Mouse (Mus musculus) hindbrain, embryonic 16.5 days (tissue): ENCODE results near the gene Asf1b. TPM values are rescaled to one million over a fixed set of nuclear protein-coding genes. Genes with fewer than 3 reads are reported as not detected.
A peak's percentile ranks its signal among the peaks of the same experiment; 100 is the strongest.
"Not testable (repeated sequence)": the region's sequence is repeated elsewhere in the genome, so short reads cannot be mapped to it uniquely, and the experiment has no call there.

ENCODE experiments used
- ATAC-seq: fragments of 200-750 bp; cut with Nextera tagmentation; 2 replicates; pipeline ENCODE4 v1.8.0; 2017; ENCODE audit warnings: moderate TSS enrichment, moderate library complexity
- H3K27ac ChIP-seq: fragments of 300-500 bp; sonication (generic); 2 replicates; pipeline ENCODE4 v1.5.1; 2014; ENCODE audit warnings: low read depth, mild to moderate bottlenecking, control low read depth, low read length, moderate library complexity
- H3K27me3 ChIP-seq: fragments of 300-500 bp; sonication (generic); replicated peaks from 2 replicates; pipeline ENCODE4 v1.6.1; 2014; ENCODE audit warnings: low read length; ENCODE audit not compliant: control insufficient read depth, insufficient read depth
- H3K36me3 ChIP-seq: fragments of 300-500 bp; sonication (generic); 2 replicates; pipeline ENCODE4 v1.6.1; 2014; ENCODE audit warnings: mild to moderate bottlenecking, low read length, moderate library complexity, mixed read lengths; ENCODE audit not compliant: control insufficient read depth, insufficient read depth
- H3K4me1 ChIP-seq: fragments of 300-500 bp; sonication (generic); 2 replicates; pipeline ENCODE4 v1.6.1; 2014; ENCODE audit warnings: low read depth, low read length; ENCODE audit not compliant: control insufficient read depth, insufficient read depth
- H3K4me2 ChIP-seq: fragments of 300-500 bp; sonication (generic); 2 replicates; pipeline ENCODE4 v1.6.1; 2014; ENCODE audit warnings: mild to moderate bottlenecking, low read length, control low read depth, moderate library complexity
- H3K4me3 ChIP-seq: fragments of 300-500 bp; sonication (generic); 2 replicates; pipeline ENCODE4 v1.5.1; 2014; ENCODE audit warnings: mild to moderate bottlenecking, low read length, control low read depth, moderate library complexity
- H3K9ac ChIP-seq: fragments of 300-500 bp; sonication (generic); 2 replicates; pipeline ENCODE4 v1.6.1; 2014; ENCODE audit warnings: low read depth, mild to moderate bottlenecking, control low read depth, low read length, moderate library complexity
- H3K9me3 ChIP-seq: fragments of 300-500 bp; sonication (generic); 2 replicates; pipeline ENCODE4 v1.6.1; 2014; ENCODE audit warnings: mild to moderate bottlenecking, low read length, moderate library complexity; ENCODE audit not compliant: control insufficient read depth
- WGBS: fragments of 180-500 bp; shearing (Covaris S2); extraction: QIAGEN DNeasy Blood & Tissue Kit; methylation state at CpG from one replicate; pipeline ENCODE4 v1.1.7; 2014; 5-methylcytosine and 5-hydroxymethylcytosine counted together
- polyA plus RNA-seq: library from polyadenylated mRNA; unstranded; fragments of >200 nt; fragmentation: Nextera tagmentation; extraction: Ambion mirVana; gene quantifications from 2 replicates; pipeline ENCODE4 v1.2.1, GENCODE M21; 2015

Gene Asf1b
- polyA plus RNA-seq, 1 experiment from 2014 or later: 9.8 TPM

DNA sequence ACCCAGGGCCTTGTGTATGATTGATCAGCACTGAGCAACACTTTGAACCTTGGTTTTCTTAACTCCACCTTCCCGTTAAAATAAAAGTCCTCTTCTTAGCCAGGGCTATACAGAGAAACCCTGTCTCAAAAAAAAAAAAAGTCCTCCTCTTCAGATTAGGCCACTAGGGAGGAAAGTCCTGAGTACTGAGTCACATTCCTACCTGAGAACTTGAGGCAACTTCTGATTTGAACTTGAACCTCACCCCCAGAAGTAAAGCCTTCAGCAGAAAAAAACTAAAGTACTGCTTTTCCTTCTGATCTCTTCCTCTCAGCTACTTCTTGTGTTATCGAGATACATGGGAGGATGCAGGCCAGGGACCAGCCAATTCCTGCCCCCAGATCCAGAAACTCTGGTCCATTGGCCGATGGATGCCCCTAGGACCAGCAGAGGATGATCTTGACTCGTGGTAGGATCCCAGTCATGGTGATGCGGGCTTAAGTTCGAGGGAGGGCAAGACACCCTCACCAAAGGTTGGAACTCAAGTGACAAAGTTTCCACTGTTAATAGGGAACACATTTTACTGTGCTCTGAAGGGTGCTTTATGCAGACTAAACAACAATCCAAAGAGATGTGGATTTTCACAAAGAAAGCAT, 48.4 kb downstream of the Asf1b start:
- Histone ChIP-seq H3K36me3 (no peaks in the 10 kb centered on the region; the same call in 1 of the 2 replicates), H3K9ac (peak overlapping the region; percentile 76), H3K27ac (no peak overlapping the region), H3K9me3 (no peaks in the 10 kb centered on the region), H3K27me3 (no peaks in the 10 kb centered on the region; the same call in 1 of the 2 replicates), H3K4me3 (peak overlapping the region; percentile 56), H3K4me2 (peak overlapping the region; percentile 83), H3K4me1 (peaks cover 26% of the 10 kb centered on the region)
- WGBS: 77% methylated on average over 6 of the region's 6 CpGs
- no peak for ATAC-seq

DNA sequence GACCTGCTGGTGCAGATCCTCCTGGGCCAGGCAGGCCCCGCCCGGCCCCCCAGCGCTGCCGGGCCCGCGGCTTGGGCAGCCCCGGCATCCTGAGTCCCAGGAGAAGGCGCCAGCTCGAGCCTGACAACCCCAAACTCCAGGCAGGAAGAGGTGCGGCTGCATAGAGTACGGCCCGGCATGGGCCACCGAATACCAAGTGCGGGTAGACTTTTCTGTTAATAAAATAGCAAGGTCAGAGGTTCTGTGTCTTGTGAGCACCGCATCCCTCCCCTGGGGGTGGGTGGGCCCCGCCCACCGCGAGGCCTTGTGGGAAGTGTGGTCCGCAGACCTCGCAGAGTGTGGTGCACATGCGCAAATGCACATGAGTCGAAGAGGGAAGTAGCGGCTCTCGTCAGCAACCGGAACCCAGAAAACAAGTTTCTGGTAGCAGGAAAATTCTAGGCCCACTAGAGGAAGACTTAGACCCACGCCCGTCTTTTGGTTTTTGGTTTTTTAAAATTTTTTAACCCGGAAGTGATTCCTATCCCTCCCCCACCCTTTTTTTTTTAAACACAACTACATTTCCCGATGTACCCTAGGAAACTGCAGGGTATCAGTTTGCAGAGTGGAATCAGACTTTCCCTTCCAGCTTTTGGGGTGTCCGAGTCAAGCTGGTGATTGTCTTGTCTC, 49.4 kb downstream of the Asf1b start:
- under 1% methylated on average over 30 of the region's 30 CpGs for WGBS
- no peaks in the 10 kb centered on the region; the same call in 1 of the 2 replicates for H3K36me3 ChIP-seq
- H3K27ac ChIP-seq: peak overlapping the region; percentile 52; the same call in 1 of the 2 replicates
- no peaks in the 10 kb centered on the region; the same call in 1 of the 2 replicates for H3K27me3 ChIP-seq
- peak overlapping the region; percentile 76 for H3K9ac ChIP-seq
- no peaks in the 10 kb centered on the region for H3K9me3 ChIP-seq
- peak overlapping the region; percentile 83 for H3K4me2 ChIP-seq
- ATAC-seq: peak; percentile 84
- H3K4me1 ChIP-seq: peaks cover 16% of the 10 kb centered on the region
- peak overlapping the region; percentile 56 for H3K4me3 ChIP-seq

DNA sequence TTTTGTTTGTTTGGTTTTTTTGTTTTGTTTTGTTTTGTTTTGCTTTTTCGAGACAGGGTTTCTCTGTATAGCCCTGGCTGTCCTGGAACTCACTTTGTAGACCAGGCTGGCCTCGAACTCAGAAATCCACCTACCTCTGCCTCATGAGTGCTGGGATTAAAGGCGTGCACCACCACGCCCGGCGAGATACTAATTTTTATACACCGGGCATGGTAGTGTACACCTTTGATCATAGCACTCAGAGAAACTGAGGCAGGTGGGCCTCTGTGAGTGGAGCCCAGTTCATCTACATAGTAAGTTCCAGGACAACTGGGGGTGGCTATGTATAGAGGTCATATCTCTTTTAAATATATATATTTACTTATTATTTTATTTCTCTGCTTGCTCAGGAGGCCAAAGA, 50.2 kb downstream of the Asf1b start:
- H3K9me3 ChIP-seq, H3K36me3 ChIP-seq, ATAC-seq, H3K27ac ChIP-seq, H3K4me2 ChIP-seq, H3K9ac ChIP-seq, H3K4me3 ChIP-seq, H3K27me3 ChIP-seq: not testable (repeated sequence)
- WGBS: 96% methylated on average over 7 of the region's 7 CpGs
- peaks cover 18% of the 10 kb centered on the region for H3K4me1 ChIP-seq

DNA sequence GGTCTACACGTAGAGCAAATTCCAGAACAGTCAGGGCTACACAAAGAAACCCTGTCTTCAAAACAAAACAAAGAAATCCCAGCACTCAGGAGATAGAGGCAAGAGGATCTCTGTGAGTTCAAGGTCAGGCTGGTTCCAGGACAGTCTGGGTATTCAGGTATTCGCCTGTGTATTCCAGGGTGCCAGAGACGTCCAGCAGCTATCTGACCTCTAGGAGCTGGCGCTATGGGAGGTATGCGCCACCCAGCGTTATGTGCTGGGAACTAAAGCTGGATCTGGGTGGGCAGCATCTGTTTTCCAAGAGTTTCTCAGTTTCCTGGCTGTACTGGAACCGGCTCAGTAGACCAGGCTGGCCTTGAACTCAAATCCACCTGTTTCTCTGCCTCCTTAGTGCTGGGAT, 53.1 kb downstream of the Asf1b start:
- Histone ChIP-seq H3K4me2 (no peak overlapping the region), H3K4me1 (peaks cover 34% of the 10 kb centered on the region), H3K9ac (no peak overlapping the region), H3K9me3 (no peaks in the 10 kb centered on the region), H3K36me3 (no peaks in the 10 kb centered on the region), H3K4me3 (no peak overlapping the region), H3K27ac (no peak overlapping the region), H3K27me3 (peaks cover 24% of the 10 kb centered on the region)
- 23% methylated on average over 7 of the region's 7 CpGs for WGBS
- ATAC-seq: no peak

DNA sequence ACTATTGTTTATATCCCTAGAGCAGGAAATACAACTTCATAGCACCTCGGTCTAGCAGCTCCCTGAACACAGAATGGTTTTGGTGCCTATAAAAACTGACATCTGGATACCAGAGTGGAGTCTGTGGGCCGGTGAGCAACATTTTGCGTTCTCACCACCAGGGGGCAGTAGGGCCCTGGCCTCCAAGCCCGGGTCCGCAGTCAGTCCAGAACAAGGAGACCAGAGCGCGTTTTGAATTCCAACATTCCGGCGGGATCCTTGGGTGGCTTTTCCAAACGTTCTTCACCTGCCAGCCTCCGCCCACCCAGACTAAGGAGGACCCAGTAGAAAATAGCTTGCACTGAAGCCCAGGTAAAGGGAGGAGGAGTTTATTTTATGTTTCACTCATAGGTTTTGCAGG, 54.6 kb downstream of the Asf1b start:
- Histone ChIP-seq H3K4me3 (no peak overlapping the region), H3K27ac (no peak overlapping the region), H3K36me3 (no peaks in the 10 kb centered on the region), H3K4me1 (peaks cover 25% of the 10 kb centered on the region), H3K9me3 (no peaks in the 10 kb centered on the region), H3K9ac (no peak overlapping the region), H3K27me3 (peaks cover 27% of the 10 kb centered on the region), H3K4me2 (no peak overlapping the region; the same call in 1 of the 2 replicates)
- WGBS: 2% methylated on average over 11 of the region's 11 CpGs
- peak; percentile 35; the same call in 1 of the 2 replicates for ATAC-seq

DNA sequence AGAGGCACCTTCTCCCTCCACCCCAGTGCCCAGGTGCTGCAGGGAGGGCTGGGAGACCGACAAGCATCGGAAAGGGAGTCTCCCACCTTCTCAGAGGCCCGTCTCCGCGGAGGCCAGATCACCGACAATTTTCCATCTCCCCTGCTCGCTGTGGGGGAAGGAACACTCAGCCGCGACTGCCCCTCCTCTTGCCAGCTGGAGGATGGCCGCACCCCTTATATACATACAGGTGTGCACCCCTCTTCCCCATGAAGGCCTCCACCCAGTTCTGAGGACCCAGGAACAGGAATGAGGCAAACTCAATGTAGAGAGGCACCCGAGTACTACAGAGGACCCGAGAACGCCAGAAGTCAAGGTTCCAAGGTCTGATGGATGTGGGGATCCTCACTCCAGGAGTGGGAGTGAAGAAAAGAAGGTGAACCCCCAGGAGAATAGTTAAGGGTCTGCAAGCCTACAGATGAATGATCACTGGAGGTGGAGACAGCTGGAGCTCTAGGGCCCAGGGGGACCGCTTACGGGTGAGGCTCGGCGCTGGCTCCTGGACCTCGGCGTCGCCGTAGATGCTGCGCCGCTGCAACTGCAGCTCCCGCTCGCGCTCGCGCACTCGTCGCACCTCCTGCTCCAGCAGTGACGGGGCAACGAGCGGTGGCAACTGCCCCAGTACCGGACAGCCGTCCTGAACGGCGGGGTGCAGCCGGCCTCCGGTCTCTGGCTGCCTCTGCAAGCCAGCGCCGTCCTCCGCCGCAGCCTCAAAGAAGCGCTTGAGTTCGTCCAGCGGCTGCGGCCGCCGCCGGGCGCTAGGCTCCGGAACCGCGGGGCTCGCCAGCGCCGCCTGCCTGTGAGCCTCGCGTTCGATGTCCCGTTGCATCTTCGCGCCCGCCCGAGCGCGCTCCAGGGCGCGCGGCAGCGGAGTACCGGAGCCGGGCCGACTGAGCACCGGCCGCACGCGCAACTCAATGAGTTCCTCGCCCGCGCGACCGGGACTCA, 55.6 kb downstream of the Asf1b start:
- peaks cover 22% of the 10 kb centered on the region for H3K4me1 ChIP-seq
- 2% methylated on average over 61 of the region's 83 CpGs for WGBS
- H3K36me3 ChIP-seq: no peaks in the 10 kb centered on the region
- peak; percentile 71 for ATAC-seq
- no peaks in the 10 kb centered on the region for H3K9me3 ChIP-seq
- H3K27ac ChIP-seq: no peak overlapping the region
- H3K9ac ChIP-seq: peak overlapping the region; percentile 73
- peak overlapping the region; percentile 100 for H3K4me2 ChIP-seq
- peaks cover 27% of the 10 kb centered on the region for H3K27me3 ChIP-seq
- H3K4me3 ChIP-seq: peak overlapping the region; percentile 66

DNA sequence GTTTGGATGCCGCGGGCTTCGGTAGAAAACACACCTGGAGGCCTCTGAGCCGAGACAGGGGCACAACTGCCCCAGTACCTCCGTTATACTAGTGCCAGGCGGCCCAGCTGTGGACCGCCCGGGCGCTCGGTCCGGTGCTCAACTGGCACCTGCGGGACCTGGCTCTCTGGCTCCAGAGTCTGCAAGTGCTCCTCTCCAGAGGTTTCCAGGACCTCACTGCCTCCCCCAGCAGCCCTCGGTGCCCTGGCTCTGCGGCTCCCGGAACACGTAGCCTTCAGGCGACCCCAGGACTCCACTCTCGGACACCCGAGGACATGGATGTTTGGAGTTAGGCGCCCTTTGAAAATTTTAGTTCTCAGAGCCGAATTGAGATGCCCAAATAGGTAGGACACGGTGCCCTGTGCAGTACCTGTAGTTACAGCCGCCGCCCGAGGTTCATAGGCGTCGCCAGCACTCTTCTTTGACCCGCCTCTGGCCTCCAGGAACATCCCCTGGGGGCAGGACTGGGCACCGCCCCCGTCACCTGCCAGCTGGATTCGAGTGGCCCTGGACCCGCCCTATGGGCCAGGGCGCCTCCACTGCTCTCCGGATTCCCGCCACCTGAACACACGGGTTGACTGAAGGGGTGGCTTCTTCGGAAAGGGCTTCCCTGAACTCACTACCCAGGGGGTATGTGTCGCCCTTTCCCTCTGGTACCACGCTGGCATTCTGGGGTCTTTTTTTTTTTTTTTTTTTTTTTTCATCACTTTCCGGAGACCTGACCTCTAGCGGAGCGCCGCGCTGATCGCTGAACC, 56.6 kb downstream of the Asf1b start, which contains the start of gene 2210011C24Rik:
Gene 2210011C24Rik (minus strand): TSS at position 467 of the 794 bp plus-strand sequence.
- ATAC-seq: peak; percentile 12; the same call in 1 of the 2 replicates

DNA sequence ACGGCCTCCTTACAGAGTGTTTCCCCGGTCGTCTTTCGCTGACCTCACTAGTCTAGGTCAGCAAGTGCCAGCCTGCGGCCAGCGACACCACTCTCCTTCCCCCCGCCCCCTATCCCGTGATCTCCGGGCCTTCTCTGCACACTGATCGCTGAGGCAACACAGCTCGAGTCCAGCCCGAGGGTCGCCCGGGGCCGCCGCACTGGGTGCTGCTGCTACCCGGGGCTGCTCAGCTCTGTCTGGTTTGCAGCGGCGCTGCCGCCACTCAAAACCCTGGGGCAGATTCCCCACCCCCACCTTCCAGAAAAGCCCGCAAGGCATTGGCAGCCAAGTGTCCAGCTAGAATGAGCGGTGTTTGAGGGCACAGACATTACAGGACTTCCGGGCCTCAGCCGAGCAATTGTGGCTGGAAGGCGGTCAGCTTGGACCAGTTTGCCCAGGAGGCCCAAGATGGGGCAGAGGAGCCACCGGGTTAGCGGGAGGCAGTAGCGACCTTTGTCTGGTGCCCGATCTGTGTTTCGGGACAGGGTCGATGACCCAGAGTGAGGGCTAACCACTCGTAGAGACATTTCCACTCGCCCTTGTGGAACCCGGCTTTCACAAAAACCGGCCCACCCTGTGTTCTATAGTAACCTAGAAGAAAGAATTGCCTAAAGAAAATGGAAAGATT, 57.3 kb downstream of the Asf1b start:
- peaks cover 27% of the 10 kb centered on the region for H3K27me3 ChIP-seq
- peaks cover 22% of the 10 kb centered on the region for H3K4me1 ChIP-seq
- H3K27ac ChIP-seq: no peak overlapping the region
- H3K4me3 ChIP-seq: peak overlapping the region; percentile 66
- H3K9ac ChIP-seq: peak overlapping the region; percentile 50
- peak overlapping the region; percentile 100 for H3K4me2 ChIP-seq
- 7% methylated on average over 35 of the region's 35 CpGs for WGBS
- H3K9me3 ChIP-seq: no peaks in the 10 kb centered on the region
- H3K36me3 ChIP-seq: no peaks in the 10 kb centered on the region
- no peak; the same call in 1 of the 2 replicates for ATAC-seq

More for the DNA sequence above, 56.6 kb downstream of the Asf1b start, which contains the start of gene 2210011C24Rik:
- peaks cover 22% of the 10 kb centered on the region for H3K4me1 ChIP-seq
- peak within 1 kb of the TSS; percentile 66 for H3K4me3 ChIP-seq
- under 1% methylated on average over 45 of the region's 45 CpGs for WGBS
- no peaks in the 10 kb centered on the region for H3K36me3 ChIP-seq
- no peak within 1 kb of the TSS for H3K27ac ChIP-seq
- H3K9ac ChIP-seq: peak within 1 kb of the TSS; percentile 73
- peak within 1 kb of the TSS; percentile 100 for H3K4me2 ChIP-seq
- H3K9me3 ChIP-seq: no peaks in the 10 kb centered on the region
- H3K27me3 ChIP-seq: peaks cover 27% of the 10 kb centered on the region
